Mouse (Mus musculus) limb, embryonic 13.5 days (tissue): ENCODE data around the gene Ccdc88c. TPM values are rescaled to one million over a fixed set of nuclear protein-coding genes. Genes with fewer than 3 reads are reported as not detected.

ENCODE experiments used
- ATAC-seq: fragments of 200-750 bp; cut with Nextera tagmentation; 2 replicates; pipeline ENCODE4 v1.8.0; 2017; ENCODE audit warnings: low read depth, moderate number of reproducible peaks, moderate TSS enrichment; ENCODE audit not compliant: low FRiP score
- H3K27ac ChIP-seq: fragments of 300-500 bp; sonication (generic); 2 replicates; pipeline ENCODE4 v1.5.1; 2015; ENCODE audit warnings: inconsistent platforms, mild to moderate bottlenecking, moderate library complexity
- H3K27me3 ChIP-seq: fragments of 300-500 bp; sonication (generic); 2 replicates; pipeline ENCODE4 v1.6.1; 2015; ENCODE audit warnings: mild to moderate bottlenecking, inconsistent platforms
- H3K36me3 ChIP-seq: fragments of 300-500 bp; sonication (generic); 2 replicates; pipeline ENCODE4 v1.6.1; 2015; ENCODE audit warnings: inconsistent platforms, mild to moderate bottlenecking, moderate library complexity
- H3K4me1 ChIP-seq: fragments of 300-500 bp; sonication (generic); 2 replicates; pipeline ENCODE4 v1.6.1; 2015; ENCODE audit warnings: inconsistent platforms
- H3K4me2 ChIP-seq: fragments of 300-500 bp; sonication (generic); replicated peaks from 2 replicates; pipeline ENCODE4 v1.6.1; 2015; ENCODE audit warnings: inconsistent platforms, mild to moderate bottlenecking, moderate library complexity
- H3K4me3 ChIP-seq: fragments of 300-500 bp; sonication (generic); 2 replicates; pipeline ENCODE4 v1.5.1; 2015; ENCODE audit warnings: moderate library complexity, mild to moderate bottlenecking, inconsistent platforms
- H3K9ac ChIP-seq: fragments of 300-500 bp; sonication (generic); 2 replicates; pipeline ENCODE4 v1.6.1; 2015; ENCODE audit warnings: mild to moderate bottlenecking, inconsistent platforms
- H3K9me3 ChIP-seq: fragments of 300-500 bp; sonication (generic); 2 replicates; pipeline ENCODE4 v1.6.1; 2016; ENCODE audit warnings: inconsistent platforms
- WGBS: fragments of 180-500 bp; shearing (Covaris S2); methylation state at CpG from one replicate; pipeline ENCODE4 v1.1.7; 2015; 5-methylcytosine and 5-hydroxymethylcytosine counted together
- polyA plus RNA-seq: library from polyadenylated mRNA; unstranded; fragments of >200 nt; fragmentation: Nextera tagmentation; extraction: Ambion mirVana; gene quantifications from 2 replicates; pipeline ENCODE4 v1.2.1, GENCODE M21; 2015

Gene Ccdc88c
- 2.9 and 3.7 TPM in 2 replicates for polyA plus RNA-seq

- Histone ChIP-seq H3K9ac (peak within 1 kb of the TSS; percentile 74), H3K9me3 (no peaks in the 10 kb centered on the region), H3K4me1 (peaks cover 22% of the 10 kb centered on the region), H3K27ac (no peak within 1 kb of the TSS), H3K4me3 (peak within 1 kb of the TSS; percentile 66), H3K27me3 (peaks cover 33% of the 10 kb centered on the region), H3K36me3 (no peaks in the 10 kb centered on the region), H3K4me2 (peak within 1 kb of the TSS; percentile 97)
- WGBS = under 1% methylated on average over 53 of the region's 56 CpGs
- peak; percentile 88 for ATAC-seq
Measured at GRCm38 (mm10) chr12:101028954-101029731, at the start of gene Ccdc88c. Ccdc88c (minus strand) TSS chr12:101029056.

DNA sequence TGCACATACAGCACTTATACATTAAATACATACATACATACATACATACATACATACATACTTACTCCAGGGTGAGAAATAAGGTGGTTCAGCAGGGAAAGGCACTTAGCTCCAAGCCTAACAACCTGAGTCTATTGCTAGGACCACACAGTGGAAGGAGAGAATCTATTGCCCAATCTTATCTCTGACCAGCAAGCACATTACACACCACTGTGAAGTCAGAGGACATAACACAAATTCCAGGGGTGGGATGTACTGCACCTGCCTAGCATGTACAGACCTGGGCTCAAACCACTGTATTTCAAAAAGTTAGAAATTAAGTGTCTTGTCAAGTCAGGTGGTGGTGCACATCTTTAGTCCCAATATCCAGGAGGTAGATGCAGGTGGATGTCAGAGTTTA, 49.1 kb upstream of the Ccdc88c start:
- H3K4me1 ChIP-seq = peaks cover 15% of the 10 kb centered on the region
- H3K4me2 ChIP-seq = no peak overlapping the region
- H3K27ac ChIP-seq = no peak overlapping the region
- no peak overlapping the region for H3K9ac ChIP-seq
- no peak for ATAC-seq
- H3K27me3 ChIP-seq = no peaks in the 10 kb centered on the region
- no peaks in the 10 kb centered on the region for H3K9me3 ChIP-seq
- peaks cover 39% of the 10 kb centered on the region for H3K36me3 ChIP-seq
- H3K4me3 ChIP-seq = no peak overlapping the region

GRCm38 (mm10) chr12:101075433-101075832, 46.6 kb upstream of the Ccdc88c start:
- no peak overlapping the region for H3K27ac ChIP-seq
- H3K27me3 ChIP-seq = no peaks in the 10 kb centered on the region
- H3K9ac ChIP-seq = no peak overlapping the region
- no peak overlapping the region for H3K4me2 ChIP-seq
- peaks cover 39% of the 10 kb centered on the region for H3K36me3 ChIP-seq
- H3K4me3 ChIP-seq = no peak overlapping the region
- H3K9me3 ChIP-seq = no peaks in the 10 kb centered on the region
- no peak for ATAC-seq
- peaks cover 1% of the 10 kb centered on the region for H3K4me1 ChIP-seq
- 87% methylated on average over 3 of the region's 3 CpGs for WGBS

GRCm38 (mm10) chr12:101074821-101075429, 46.1 kb upstream of the Ccdc88c start:
- H3K4me2 ChIP-seq = no peak overlapping the region
- H3K9ac ChIP-seq = no peak overlapping the region
- ATAC-seq = no peak
- no peak overlapping the region for H3K4me3 ChIP-seq
- WGBS = 92% methylated on average over 4 of the region's 4 CpGs
- H3K36me3 ChIP-seq = peaks cover 38% of the 10 kb centered on the region
- H3K4me1 ChIP-seq = no peaks in the 10 kb centered on the region
- no peaks in the 10 kb centered on the region for H3K27me3 ChIP-seq
- H3K9me3 ChIP-seq = no peaks in the 10 kb centered on the region
- H3K27ac ChIP-seq = no peak overlapping the region

- no peaks in the 10 kb centered on the region for H3K9me3 ChIP-seq
- H3K9ac ChIP-seq = no peak overlapping the region
- H3K27ac ChIP-seq = no peak overlapping the region
- no peak overlapping the region for H3K4me2 ChIP-seq
- H3K36me3 ChIP-seq = peaks cover 37% of the 10 kb centered on the region
- no peaks in the 10 kb centered on the region for H3K4me1 ChIP-seq
- H3K4me3 ChIP-seq = no peak overlapping the region
- ATAC-seq = no peak
- no peaks in the 10 kb centered on the region for H3K27me3 ChIP-seq
- WGBS = 90% methylated on average over 1 of the region's 1 CpGs
Measured at GRCm38 (mm10) chr12:101069813-101070212, 41.0 kb upstream of the Ccdc88c start.

- Histone ChIP-seq H3K4me3 (no peak overlapping the region), H3K36me3 (peaks cover 65% of the 10 kb centered on the region), H3K9me3 (no peaks in the 10 kb centered on the region), H3K27me3 (no peaks in the 10 kb centered on the region), H3K27ac (no peak overlapping the region), H3K4me2 (no peak overlapping the region), H3K9ac (no peak overlapping the region), H3K4me1 (no peaks in the 10 kb centered on the region)
- no peak for ATAC-seq
- 100% methylated on average over 1 of the region's 1 CpGs for WGBS
Measured at GRCm38 (mm10) chr12:101066329-101066728, 37.5 kb upstream of the Ccdc88c start.

DNA sequence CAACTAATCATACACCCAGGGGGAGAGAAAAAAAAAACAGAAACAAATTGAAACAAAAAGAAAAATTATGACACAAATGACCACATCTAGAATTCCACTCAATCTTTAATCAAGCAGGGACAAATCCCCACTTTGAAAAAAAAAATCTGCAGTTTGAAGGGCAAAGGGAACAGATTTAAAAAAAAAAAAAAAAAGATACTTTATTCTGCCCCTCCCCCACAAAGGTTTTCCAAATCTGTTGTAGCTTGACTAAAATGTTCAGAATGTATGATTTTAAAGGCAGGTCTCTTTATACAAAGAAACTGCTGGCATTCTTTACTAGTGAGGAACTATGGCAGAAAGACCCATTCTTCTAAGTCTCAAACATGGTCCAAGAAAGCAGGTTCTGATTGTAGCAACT, 11.1 kb upstream of the Ccdc88c start:
- Histone ChIP-seq H3K4me3 (no peak overlapping the region), H3K4me1 (no peaks in the 10 kb centered on the region), H3K27ac (no peak overlapping the region), H3K27me3 (no peaks in the 10 kb centered on the region), H3K36me3 (peaks cover 63% of the 10 kb centered on the region), H3K9ac (no peak overlapping the region), H3K9me3 (no peaks in the 10 kb centered on the region), H3K4me2 (no peak overlapping the region)
- no peak for ATAC-seq

DNA sequence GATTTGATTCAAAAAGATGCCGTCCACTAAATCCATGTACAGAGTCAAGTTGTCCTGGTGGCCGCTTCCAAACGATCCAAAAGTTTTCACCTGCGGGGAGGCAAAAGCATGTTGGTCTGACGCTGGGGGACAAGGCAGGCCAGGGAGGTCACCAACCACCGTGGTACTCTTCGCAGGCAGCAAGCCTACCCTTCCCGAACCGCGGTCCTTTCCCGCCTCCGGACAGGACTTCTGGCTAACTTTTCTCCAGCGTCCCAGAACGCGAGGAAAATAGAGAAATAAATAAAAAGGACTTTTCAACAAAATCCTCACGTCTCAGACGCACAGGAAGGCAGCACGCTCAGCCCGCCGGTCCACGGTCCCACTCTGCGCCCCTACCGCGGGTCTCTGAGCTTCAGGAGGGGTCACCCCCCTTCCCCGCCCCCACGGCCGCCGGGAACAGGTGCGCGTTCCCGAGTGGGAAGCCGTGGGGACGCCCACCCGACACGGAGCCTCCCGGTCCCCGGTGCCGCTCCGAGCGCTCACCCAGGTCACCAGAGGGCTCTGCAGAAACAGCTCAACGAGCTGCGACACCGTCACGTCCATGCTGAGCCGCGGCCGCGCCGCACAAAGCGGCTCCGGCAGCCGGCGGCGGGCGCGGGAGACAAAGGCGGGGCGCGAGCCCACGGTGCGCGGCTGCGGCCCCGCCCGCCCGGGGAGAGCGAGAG, 456 bp downstream of the Ccdc88c start:
- H3K4me1 ChIP-seq = peaks cover 22% of the 10 kb centered on the region
- ATAC-seq = peak; percentile 49
- WGBS = under 1% methylated on average over 57 of the region's 67 CpGs

DNA sequence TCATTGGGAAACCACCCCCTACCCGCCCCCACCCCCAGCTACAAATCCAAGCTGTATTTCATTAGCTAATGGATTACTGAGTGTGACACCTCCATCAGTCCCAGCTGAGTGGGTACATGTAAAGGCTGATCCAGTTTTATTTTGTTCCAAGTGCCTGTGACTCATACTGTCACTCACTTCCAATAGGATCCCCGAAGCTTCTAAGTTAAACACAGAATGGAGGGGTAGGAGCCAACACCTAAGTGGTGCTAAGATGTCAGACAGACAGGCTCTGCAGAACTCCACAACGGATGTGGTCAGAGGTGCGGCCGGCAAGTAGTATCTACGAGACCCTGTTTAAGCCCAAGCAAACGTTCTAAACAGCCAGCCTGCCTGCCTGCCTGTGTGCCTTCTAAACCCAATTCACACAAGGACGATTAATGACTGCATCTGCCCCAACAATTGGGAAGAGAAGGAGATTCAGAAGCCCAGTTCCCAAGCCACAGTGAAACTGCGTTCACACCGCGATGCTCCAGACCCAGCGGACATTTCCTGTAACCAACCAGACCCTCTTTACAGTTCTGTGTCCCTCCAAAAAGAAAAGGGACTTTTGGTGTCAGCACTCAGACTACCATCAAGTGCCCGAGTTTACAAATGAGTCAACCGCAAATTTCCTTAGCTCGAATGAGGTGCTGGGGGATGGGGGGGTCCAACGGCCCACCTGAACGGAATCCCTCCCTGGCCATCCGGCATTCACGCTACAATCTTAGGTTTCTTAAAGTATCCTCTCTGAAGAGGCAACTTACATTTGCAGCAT, 1.2 kb downstream of the Ccdc88c start:
- WGBS = 3% methylated on average over 19 of the region's 19 CpGs

More for the DNA sequence above, 456 bp downstream of the Ccdc88c start:
- Histone ChIP-seq H3K4me2 (peak overlapping the region; percentile 97), H3K9ac (peak overlapping the region; percentile 74), H3K27me3 (peaks cover 33% of the 10 kb centered on the region), H3K4me3 (peak overlapping the region; percentile 66), H3K36me3 (no peaks in the 10 kb centered on the region), H3K9me3 (no peaks in the 10 kb centered on the region), H3K27ac (no peak overlapping the region)

GRCm38 (mm10) chr12:101026946-101027345, 1.9 kb downstream of the Ccdc88c start:
- Histone ChIP-seq H3K27me3 (peaks cover 33% of the 10 kb centered on the region), H3K27ac (no peak overlapping the region), H3K4me1 (peaks cover 22% of the 10 kb centered on the region), H3K9ac (no peak overlapping the region), H3K36me3 (no peaks in the 10 kb centered on the region), H3K4me3 (peak overlapping the region; percentile 66), H3K4me2 (peak overlapping the region; percentile 97), H3K9me3 (no peaks in the 10 kb centered on the region)
- no peak for ATAC-seq
- 9% methylated on average over 14 of the region's 14 CpGs for WGBS

More for the DNA sequence above, 1.2 kb downstream of the Ccdc88c start:
- Histone ChIP-seq H3K4me3 (peak overlapping the region; percentile 66), H3K27me3 (peaks cover 33% of the 10 kb centered on the region), H3K27ac (no peak overlapping the region), H3K4me1 (peaks cover 22% of the 10 kb centered on the region), H3K9ac (peak overlapping the region; percentile 74; the same call in 1 of the 2 replicates), H3K4me2 (peak overlapping the region; percentile 97), H3K9me3 (no peaks in the 10 kb centered on the region), H3K36me3 (no peaks in the 10 kb centered on the region)
- ATAC-seq = no peak

GRCm38 (mm10) chr12:101026518-101026917, 2.3 kb downstream of the Ccdc88c start:
- Histone ChIP-seq H3K27ac (no peak overlapping the region), H3K4me3 (peak overlapping the region; percentile 66; the same call in 1 of the 2 replicates), H3K9ac (no peak overlapping the region), H3K4me2 (peak overlapping the region; percentile 97), H3K27me3 (peaks cover 33% of the 10 kb centered on the region), H3K9me3 (no peaks in the 10 kb centered on the region), H3K36me3 (no peaks in the 10 kb centered on the region), H3K4me1 (peaks cover 22% of the 10 kb centered on the region)
- WGBS = 65% methylated on average over 7 of the region's 7 CpGs
- ATAC-seq = no peak
